Mouse (Mus musculus) G1E (cell line): ENCODE results near the gene Ear6. TPM values are rescaled to one million over a fixed set of nuclear protein-coding genes. Genes with fewer than 3 reads are reported as not detected.

ENCODE experiments used
- ATAC-seq: 2 replicates; pipeline ENCODE4 v1.8.0; 2016; ENCODE audit warnings: mild to moderate bottlenecking; ENCODE audit not compliant: insufficient number of reproducible peaks, poor library complexity, low FRiP score, severe bottlenecking; ENCODE audit errors: extremely low read depth
- DNase-seq: peaks from one replicate; pipeline ENCODE4 v3.0.0; 2012; ENCODE audit warnings: low spot score
- H3K27me3 ChIP-seq: 2 replicates; pipeline ENCODE4 v1.6.1; 2012; ENCODE audit warnings: mild to moderate bottlenecking, low read length, inconsistent platforms; ENCODE audit not compliant: insufficient read depth
- H3K36me3 ChIP-seq: replicated peaks from 2 replicates; pipeline ENCODE3; 2012; ENCODE audit warnings: mild to moderate bottlenecking, inconsistent platforms
- H3K4me1 ChIP-seq: 2 replicates; pipeline ENCODE4 v1.6.1; 2012; ENCODE audit warnings: low read depth, low read length, inconsistent platforms, mixed read lengths; ENCODE audit not compliant: insufficient read depth
- H3K4me3 ChIP-seq: 2 replicates; pipeline ENCODE4 v1.5.1; 2012; ENCODE audit warnings: low read depth, mild to moderate bottlenecking, inconsistent platforms, low read length, moderate library complexity, mixed read lengths
- H3K9me3 ChIP-seq: replicated peaks from 2 replicates; pipeline ENCODE4 v1.6.1; 2012; ENCODE audit warnings: inconsistent platforms
- CTCF ChIP-seq: IDR thresholded peaks from 2 replicates; pipeline ENCODE4 v1.5.1; 2012; ENCODE audit warnings: low read depth, low read length, inconsistent platforms, mixed read lengths
- GATA1 ChIP-seq: IDR thresholded peaks from 2 replicates; pipeline ENCODE4 v1.6.1; 2012; ENCODE audit warnings: borderline replicate concordance, low read length, inconsistent platforms, mixed read lengths
- GATA2 ChIP-seq: IDR thresholded peaks from 2 replicates; pipeline ENCODE4 v1.6.1; 2012; ENCODE audit warnings: low read depth, low read length, inconsistent platforms, borderline replicate concordance
- POLR2AphosphoS5 ChIP-seq: IDR thresholded peaks from 2 replicates; pipeline ENCODE4 v1.6.1; 2012; ENCODE audit warnings: low read depth, low read length, inconsistent platforms; ENCODE audit not compliant: insufficient replicate concordance
- TAL1 ChIP-seq: conservative IDR thresholded peaks from 2 replicates; pipeline ENCODE4 v1.6.1; 2012; ENCODE audit warnings: low read depth, low read length, inconsistent platforms, mixed read lengths
- polyA plus RNA-seq: library from polyadenylated mRNA; stranded (reverse); fragments of >175 nt; gene quantifications from 2 replicates; pipeline ENCODE4 v1.2.3, GENCODE M21; 2012
- total RNA-seq, 2 experiments: library from RNA; stranded (forward) in 1 of 2; stranded (reverse) in 1 of 2; fragments of 200-1000 nt in 1 of 2; fragments of >200 nt in 1 of 2; fragmentation: Nextera tagmentation in 1 of 2; gene quantifications; 2 replicates each; pipeline ENCODE4 v1.2.3; 2014 to 2017

Gene Ear6
- total and polyA plus RNA-seq, 3 experiments, result not detected

DNA sequence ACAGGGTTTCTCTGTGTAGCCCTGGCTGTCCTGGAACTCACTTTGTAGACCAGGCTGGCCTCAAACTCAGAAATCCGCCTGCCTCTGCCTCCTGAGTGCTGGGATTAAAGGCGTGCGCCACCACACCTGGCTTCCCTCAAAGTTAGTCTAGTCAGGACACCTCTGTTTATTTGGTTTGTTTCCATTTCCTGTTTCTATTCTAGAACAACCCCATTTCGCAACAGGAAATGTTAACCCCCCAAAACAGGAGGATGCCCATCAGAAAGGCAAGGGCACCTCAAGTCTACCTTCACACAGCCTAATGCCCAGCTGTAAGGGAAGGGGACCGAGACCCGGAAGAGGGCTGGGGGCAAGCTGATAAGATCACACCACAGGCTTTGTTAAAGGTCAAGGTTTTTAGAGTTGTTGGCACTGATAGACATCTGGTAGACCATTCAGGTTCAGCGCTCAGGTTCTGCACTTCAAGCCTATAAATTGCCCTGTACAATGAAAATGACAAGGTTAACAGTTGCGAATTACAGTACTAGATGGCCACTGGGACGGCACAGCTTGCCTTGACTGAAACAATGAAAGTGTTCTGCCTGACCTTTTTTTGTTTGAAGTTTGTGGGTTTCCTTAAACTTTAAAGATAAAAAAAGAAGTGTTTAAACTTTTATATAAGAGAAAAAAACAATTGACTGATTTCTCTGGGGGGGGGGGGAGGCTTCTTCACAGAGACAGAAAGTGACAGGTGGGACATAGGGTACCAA is 38.9 kb downstream of the Ear6 start, which contains the start of gene Slc39a2:
Gene Slc39a2, plus strand, starts transcription at position 699 of the 749 bp plus-strand sequence.
- peaks cover 51% of the 10 kb centered on the region for H3K36me3 ChIP-seq
- no peak for DNase-seq

DNA sequence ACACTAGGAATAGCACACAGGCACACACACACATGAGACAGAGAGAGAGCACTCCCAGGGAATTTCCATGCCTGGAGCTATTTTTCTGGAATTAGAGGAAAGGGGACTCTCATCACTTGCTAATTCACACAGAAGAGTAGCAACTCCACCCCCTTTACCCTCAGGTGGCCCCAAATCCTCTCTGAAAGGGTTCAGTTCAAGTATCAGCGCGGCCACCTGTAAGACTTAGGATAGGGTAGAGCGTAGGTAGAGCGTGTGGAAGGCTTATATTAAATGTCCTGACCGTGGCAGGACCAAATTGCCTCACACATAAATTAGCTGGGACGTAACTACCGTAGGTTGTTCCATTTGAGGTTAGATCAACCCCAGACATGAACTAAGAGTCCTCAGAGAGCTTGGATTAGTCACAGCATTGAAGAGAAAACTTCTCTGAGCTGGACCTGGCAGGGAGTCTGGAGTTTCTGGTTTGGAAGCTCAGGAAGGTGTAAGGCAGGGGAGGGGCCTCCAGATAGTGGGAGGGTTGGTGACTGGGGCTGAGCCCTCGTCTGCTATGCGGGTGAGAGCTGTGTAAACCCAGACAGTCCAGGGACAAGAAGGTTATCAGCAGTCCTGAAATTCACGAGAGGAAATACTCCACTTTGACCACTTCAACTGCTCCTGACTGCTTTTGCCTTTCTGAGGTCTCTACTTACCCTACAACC is 39.7 kb downstream of the Ear6 start:
- H3K27me3 ChIP-seq, result peaks cover 9% of the 10 kb centered on the region

More for the DNA sequence above, 38.9 kb downstream of the Ear6 start, which contains the start of gene Slc39a2:
- TF ChIP-seq GATA1, result no peak
- no peak for TF ChIP-seq POLR2AphosphoS5
- no peak for TF ChIP-seq CTCF
- TF ChIP-seq GATA2, result no peak
- no peak for TF ChIP-seq TAL1
- peaks cover 13% of the 10 kb centered on the region for H3K4me1 ChIP-seq
- ATAC-seq, result no peak
- H3K4me3 ChIP-seq, result no peak within 1 kb of the TSS
- no peaks in the 10 kb centered on the region for H3K9me3 ChIP-seq
- H3K27me3 ChIP-seq, result peaks cover 9% of the 10 kb centered on the region

GRCm38 (mm10) chr14:51893809-51894208 is 40.3 kb downstream of the Ear6 start:
- Histone ChIP-seq H3K27me3 (peaks cover 9% of the 10 kb centered on the region), H3K9me3 (no peaks in the 10 kb centered on the region), H3K4me3 (no peak overlapping the region), H3K4me1 (peaks cover 13% of the 10 kb centered on the region), H3K36me3 (peaks cover 37% of the 10 kb centered on the region)
- DNase-seq (no peak), ATAC-seq (no peak)
- TF ChIP-seq CTCF (no peak), GATA1 (no peak), GATA2 (no peak), POLR2AphosphoS5 (no peak), TAL1 (no peak)

More for the DNA sequence above, 39.7 kb downstream of the Ear6 start:
- Histone ChIP-seq H3K36me3 (peaks cover 43% of the 10 kb centered on the region), H3K4me3 (no peak overlapping the region), H3K4me1 (peaks cover 13% of the 10 kb centered on the region), H3K9me3 (no peaks in the 10 kb centered on the region)
- TF ChIP-seq GATA2 (no peak), CTCF (no peak), GATA1 (no peak), POLR2AphosphoS5 (no peak), TAL1 (no peak)
- ATAC-seq (no peak), DNase-seq (no peak)

DNA sequence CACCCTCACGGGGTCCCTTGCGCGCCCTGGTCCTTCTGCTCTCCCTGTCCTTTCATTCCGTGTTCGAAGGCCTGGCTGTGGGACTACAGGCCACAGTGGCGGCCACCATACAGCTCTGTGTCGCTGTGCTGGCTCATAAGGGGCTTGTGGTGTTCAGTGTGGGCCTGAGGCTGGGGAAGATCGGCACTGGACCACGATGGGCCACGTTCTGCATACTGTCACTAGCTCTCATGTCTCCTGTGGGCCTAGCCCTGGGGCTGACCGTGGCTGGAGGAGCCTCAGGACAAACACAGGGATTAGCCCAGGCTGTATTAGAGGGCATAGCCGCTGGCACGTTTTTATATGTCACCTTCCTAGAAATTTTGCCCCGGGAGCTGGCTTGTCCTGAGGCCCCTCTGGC is 41.6 kb downstream of the Ear6 start:
- no peak overlapping the region for H3K4me3 ChIP-seq
- ATAC-seq, result no peak
- H3K9me3 ChIP-seq, result no peaks in the 10 kb centered on the region
- TF ChIP-seq CTCF (no peak), TAL1 (no peak), POLR2AphosphoS5 (no peak), GATA2 (no peak), GATA1 (no peak)
- H3K27me3 ChIP-seq, result peaks cover 9% of the 10 kb centered on the region
- peaks cover 25% of the 10 kb centered on the region for H3K36me3 ChIP-seq
- H3K4me1 ChIP-seq, result peaks cover 13% of the 10 kb centered on the region
- no peak for DNase-seq

DNA sequence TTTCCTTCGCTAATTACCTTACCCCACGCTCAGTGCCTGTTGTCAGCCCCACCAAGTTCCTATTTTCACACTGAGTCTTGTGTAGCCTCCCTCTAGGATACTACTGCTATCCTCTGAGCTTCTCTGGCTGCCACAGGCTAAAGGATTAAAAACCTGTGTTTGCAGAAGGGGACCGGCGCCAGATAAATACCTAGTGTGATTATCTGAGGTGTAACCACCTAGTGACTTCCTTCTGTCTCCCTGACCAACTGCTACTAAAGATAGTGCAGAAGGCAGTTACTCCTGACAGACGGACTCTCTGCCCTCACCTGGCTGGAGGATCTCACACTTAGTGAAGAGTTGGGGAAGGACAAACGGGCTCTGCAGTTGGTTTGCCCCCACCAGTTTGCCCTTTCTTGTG is 42.5 kb downstream of the Ear6 start:
- peaks cover 13% of the 10 kb centered on the region for H3K4me1 ChIP-seq
- no peaks in the 10 kb centered on the region for H3K9me3 ChIP-seq
- TF ChIP-seq CTCF (no peak), TAL1 (no peak), POLR2AphosphoS5 (no peak), GATA2 (no peak), GATA1 (no peak)
- H3K36me3 ChIP-seq, result peaks cover 15% of the 10 kb centered on the region
- no peak for DNase-seq
- H3K27me3 ChIP-seq, result peaks cover 9% of the 10 kb centered on the region
- ATAC-seq, result no peak
- no peak overlapping the region for H3K4me3 ChIP-seq

GRCm38 (mm10) chr14:51896539-51897170 is 43.2 kb downstream of the Ear6 start:
- peaks cover 10% of the 10 kb centered on the region for H3K27me3 ChIP-seq
- H3K4me3 ChIP-seq, result no peak overlapping the region
- H3K4me1 ChIP-seq, result peaks cover 13% of the 10 kb centered on the region
- DNase-seq, result no peak
- no peaks in the 10 kb centered on the region for H3K9me3 ChIP-seq
- ATAC-seq, result no peak
- peaks cover 9% of the 10 kb centered on the region for H3K36me3 ChIP-seq
- TF ChIP-seq TAL1 (no peak), GATA1 (no peak), GATA2 (no peak), POLR2AphosphoS5 (no peak), CTCF (no peak)
